Mouse (Mus musculus) midbrain, embryonic 14.5 days (tissue): Measurements from ENCODE around the gene Il22. TPM values are rescaled to one million over a fixed set of nuclear protein-coding genes. Genes with fewer than 3 reads are reported as not detected.

Experiments used
- polyA plus RNA-seq: library from polyadenylated mRNA; unstranded; fragments of >200 nt; fragmentation: Nextera tagmentation; extraction: Ambion mirVana; gene quantifications from 2 replicates; pipeline ENCODE4 v1.2.1, GENCODE M21; 2014

The Il22 gene
- polyA plus RNA-seq, 1 experiment from 2014 or later, result not detected

Other genes with a start within 250 kb of the Il22 start
- gene Mdm1, start 63.1 kb upstream of the Il22 start, polyA plus RNA-seq, result 29.6 and 32.3 TPM in 2 replicates
- gene Gm32717, start 35.8 kb downstream of the Il22 start, polyA plus RNA-seq, result 0.21 and 0.34 TPM in 2 replicates
- 0.21 and 0.34 TPM in 2 replicates for gene Gm32802, start 53.7 kb downstream of the Il22 start, polyA plus RNA-seq
- gene Iltifb, start 90.1 kb downstream of the Il22 start, polyA plus RNA-seq, result 0.45 TPM in 1 of 2 replicates, not detected in the other
- gene Gm9040, start 122.0 kb downstream of the Il22 start, polyA plus RNA-seq, result not detected in 2 replicates
- gene Gm9044, start 127.5 kb downstream of the Il22 start, polyA plus RNA-seq, result not detected in 2 replicates
- gene Gm9045, start 132.9 kb downstream of the Il22 start, polyA plus RNA-seq, result not detected in 2 replicates
- gene Gm9046, start 138.3 kb downstream of the Il22 start, polyA plus RNA-seq, result not detected in 2 replicates
- not detected in 2 replicates for gene Gm9048, start 143.7 kb downstream of the Il22 start, polyA plus RNA-seq
- gene Gm9049, start 149.2 kb downstream of the Il22 start, polyA plus RNA-seq, result not detected in 2 replicates
- not detected in 2 replicates for gene Ifng, start 236.1 kb downstream of the Il22 start, polyA plus RNA-seq